Mouse (Mus musculus) cerebellum, postnatal 4 days (tissue): ENCODE measurements around the gene Ptcd3.
A peak's percentile ranks its signal among the peaks of the same experiment; 100 is the strongest.
"Not testable (repeated sequence)": the region's sequence is repeated elsewhere in the genome, so short reads cannot be mapped to it uniquely, and the experiment has no call there.

Experiments
- DNase-seq, 2 experiments: peaks; one replicate each; pipeline ENCODE4 v3.0.0; 2022; ENCODE audit warnings: low spot score in 2 of 2, mixed read lengths in 1 of 2

The Ptcd3 gene

DNA sequence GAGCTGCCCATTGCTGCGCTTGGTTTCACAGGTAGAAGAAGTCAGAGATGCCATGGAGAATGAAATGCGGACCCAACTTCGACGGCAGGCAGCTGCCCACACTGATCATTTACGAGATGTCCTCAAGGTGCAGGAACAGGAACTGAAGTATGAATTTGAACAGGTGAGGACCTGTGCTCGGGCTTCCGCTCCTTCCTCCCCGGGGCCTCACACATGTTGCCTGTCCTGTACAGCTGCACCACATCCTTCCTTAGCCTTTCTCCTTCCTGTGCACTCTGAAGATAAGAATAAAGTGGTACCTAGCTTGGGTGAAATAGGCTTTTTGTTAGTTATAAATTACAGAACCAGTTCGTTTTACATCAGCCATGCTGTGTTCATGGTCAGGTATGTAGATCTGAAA is 37.2 kb downstream of the Ptcd3 start:
- no peak for DNase-seq

DNA sequence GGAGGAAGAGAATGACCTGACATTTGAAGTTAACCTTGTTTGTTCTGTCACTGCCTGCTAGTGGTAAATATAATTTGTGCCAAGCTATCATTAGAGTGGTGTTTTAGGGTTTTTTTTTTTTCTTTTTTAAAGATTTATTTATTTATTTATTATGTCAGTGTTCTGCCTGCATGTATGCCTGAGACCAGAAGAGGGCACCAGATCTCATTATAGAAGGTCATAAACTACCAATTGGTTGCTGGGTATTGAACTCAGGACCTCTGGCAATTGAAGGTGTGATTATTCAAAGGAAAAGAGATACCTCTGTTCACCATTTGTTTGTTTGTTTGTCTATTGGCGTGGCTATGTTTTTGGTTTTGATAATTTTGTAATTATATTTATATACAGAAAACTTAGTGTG is 39.7 kb downstream of the Ptcd3 start:
- no peak for DNase-seq

DNA sequence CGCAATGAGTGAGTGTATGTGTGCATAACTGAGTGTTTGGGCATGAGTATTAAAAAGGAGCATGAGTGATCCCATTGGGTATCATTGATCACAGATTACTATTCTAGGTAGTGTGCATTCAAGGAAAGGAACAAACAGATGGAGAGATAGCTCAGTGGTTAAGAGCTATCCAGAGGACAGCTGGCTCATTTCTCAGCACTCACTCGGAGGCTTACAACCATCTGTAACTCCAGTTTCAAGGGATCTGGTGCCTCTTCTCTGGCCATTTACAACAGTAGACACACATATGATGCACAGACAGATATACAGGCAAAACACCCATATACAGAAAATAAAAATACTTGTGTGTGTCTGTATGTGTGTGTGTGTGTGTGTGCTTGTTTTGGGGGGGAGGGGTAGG is 40.8 kb downstream of the Ptcd3 start:
- DNase-seq, result no peak

DNA sequence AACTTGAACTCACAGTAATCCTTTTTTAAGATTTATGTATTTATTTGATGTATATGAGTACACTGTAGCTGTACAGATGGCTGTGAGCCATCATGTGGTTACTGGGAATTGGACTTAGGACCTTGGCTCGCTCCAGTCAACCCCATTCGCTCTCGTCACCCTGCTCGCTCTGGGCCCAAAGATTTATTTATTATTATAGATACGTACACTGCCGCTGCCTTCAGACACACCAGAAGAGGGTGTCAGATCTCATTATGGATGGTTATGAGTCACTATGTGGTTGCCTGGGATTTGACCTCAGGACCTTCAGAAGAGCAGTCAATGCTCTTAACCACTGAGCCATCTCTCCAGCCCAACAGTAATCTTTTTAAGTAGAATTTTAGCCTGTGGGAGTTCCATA is 61.6 kb downstream of the Ptcd3 start:
- not testable (repeated sequence) for DNase-seq

DNA sequence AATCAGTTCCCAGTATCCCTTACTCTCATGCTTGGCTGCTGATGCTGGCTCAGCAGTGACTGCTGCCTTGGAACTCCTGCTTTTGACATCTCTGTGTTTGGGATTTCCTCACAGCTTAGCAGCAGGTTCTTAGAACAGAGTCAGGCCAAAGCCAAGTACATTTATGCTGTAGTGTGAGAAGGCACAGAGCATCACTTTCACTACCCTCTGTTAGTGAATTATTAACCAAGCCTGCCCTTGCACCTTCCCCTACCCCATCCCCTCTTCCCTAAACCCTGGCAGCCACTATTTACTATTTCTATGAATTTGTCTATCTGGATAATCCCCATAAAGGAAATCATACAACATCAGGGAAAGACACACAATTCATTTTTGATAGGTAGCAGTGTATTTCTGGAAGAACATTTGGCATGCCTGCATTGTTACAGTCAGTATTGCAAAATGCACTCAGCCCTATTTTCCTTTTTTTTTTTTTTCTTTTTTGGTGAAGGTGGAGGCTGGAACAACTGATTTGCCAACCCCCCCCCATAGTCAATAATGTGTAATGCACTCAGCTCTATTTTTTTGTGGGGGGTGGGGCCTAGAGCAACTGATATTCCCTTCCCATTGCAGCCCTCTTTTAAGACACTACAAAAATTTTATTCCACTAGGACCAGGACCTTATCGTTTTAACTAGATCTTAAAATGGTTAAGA is 67.8 kb downstream of the Ptcd3 start:
- no peak for DNase-seq

DNA sequence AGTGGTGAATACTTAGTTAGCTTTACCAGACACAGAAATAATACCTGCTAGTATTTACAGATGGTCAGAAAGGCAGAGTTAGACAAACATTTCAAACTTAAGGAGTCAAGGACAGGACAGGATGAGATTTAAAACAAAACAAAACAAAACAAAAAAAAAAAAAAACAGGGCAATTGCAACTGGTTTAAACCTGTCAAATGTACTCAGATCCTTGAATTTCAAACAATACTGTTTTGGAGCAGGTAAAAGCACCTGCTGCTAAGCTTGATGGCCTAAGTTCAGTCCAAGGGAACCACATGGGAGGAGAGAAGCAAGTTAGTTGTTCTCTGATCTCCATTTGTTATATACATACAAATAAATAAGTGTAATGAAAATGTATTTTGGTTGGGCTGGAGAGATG is 68.7 kb downstream of the Ptcd3 start:
- no peak for DNase-seq

- DNase-seq, result no peak
Measured at GRCm38 (mm10) chr6:71836811-71837210, 71.7 kb downstream of the Ptcd3 start.

DNA sequence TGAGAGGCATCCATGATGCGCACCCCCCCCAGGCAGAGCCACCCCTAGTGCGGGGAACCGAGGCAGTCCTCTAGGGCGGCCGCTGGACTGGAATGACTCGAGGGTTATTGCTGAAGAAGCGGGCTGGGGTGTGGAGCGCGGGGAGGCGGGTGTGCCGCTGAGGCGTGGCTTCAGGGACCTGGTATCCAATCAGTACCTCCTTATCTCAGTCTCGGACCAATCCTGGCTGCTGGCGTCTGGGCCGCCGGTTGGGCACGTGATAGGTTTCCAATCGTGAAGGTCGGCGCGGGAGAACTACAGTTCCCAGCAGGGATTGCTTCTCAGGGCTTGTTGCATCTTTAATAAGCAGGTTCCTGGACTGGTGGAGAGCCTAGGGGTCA is 77.0 kb downstream of the Ptcd3 start:
- DNase-seq, result peak; percentile 83 to 91

GRCm38 (mm10) chr6:71830690-71831580 is 77.6 kb downstream of the Ptcd3 start, which contains the start of gene Immt:
Immt (plus strand) TSS chr6:71831331.
- peak; percentile 91 to 96 for DNase-seq
